Mouse (Mus musculus) kidney, postnatal 4 days (tissue): ENCODE results near the gene Erg.
A peak's percentile ranks its signal among the peaks of the same experiment; 100 is the strongest.

Source experiments
- DNase-seq, 2 experiments: peaks; one replicate each; pipeline ENCODE4 v3.0.0; 2021; ENCODE audit warnings: mixed read lengths in 2 of 2

Erg gene

GRCm38 (mm10) chr16:95584751-95585528, 1.5 kb downstream of the Erg start:
- DNase-seq: no peak

- no peak for DNase-seq
These were observed 7.1 kb downstream of the Erg start for GRCm38 (mm10) chr16:95579289-95579688.

- DNase-seq: peak; percentile 13 to 36
These were observed 13.2 kb downstream of the Erg start for GRCm38 (mm10) chr16:95573163-95573562.

- DNase-seq: peak; percentile 68 to 69
These were observed 15.8 kb downstream of the Erg start for GRCm38 (mm10) chr16:95570616-95571015.

GRCm38 (mm10) chr16:95556834-95557233, 29.6 kb downstream of the Erg start:
- no peak for DNase-seq

- no peak for DNase-seq
These were observed 33.3 kb downstream of the Erg start for GRCm38 (mm10) chr16:95553136-95553535.

- DNase-seq: no peak
These were observed 33.9 kb downstream of the Erg start for GRCm38 (mm10) chr16:95552495-95552894.

- no peak for DNase-seq
These were observed 35.9 kb downstream of the Erg start for GRCm38 (mm10) chr16:95550496-95550895.

GRCm38 (mm10) chr16:95544753-95545152, 41.6 kb downstream of the Erg start:
- DNase-seq: no peak

GRCm38 (mm10) chr16:95543471-95543870, 42.9 kb downstream of the Erg start:
- DNase-seq: no peak

- DNase-seq: no peak
These were observed 51.2 kb downstream of the Erg start for GRCm38 (mm10) chr16:95535151-95535550.

GRCm38 (mm10) chr16:95532387-95533077, 53.9 kb downstream of the Erg start:
- DNase-seq: no peak

- no peak for DNase-seq
These were observed 58.8 kb downstream of the Erg start for GRCm38 (mm10) chr16:95527561-95527960.

- DNase-seq: no peak
These were observed 66.9 kb downstream of the Erg start for GRCm38 (mm10) chr16:95519520-95519919.

- no peak for DNase-seq
These were observed 80.3 kb downstream of the Erg start for GRCm38 (mm10) chr16:95506051-95506450.

- no peak for DNase-seq
These were observed 89.7 kb downstream of the Erg start for GRCm38 (mm10) chr16:95496582-95497300.

- DNase-seq: peak; percentile 19 to 29
These were observed 92.3 kb downstream of the Erg start for GRCm38 (mm10) chr16:95494108-95494507.

- DNase-seq: no peak
These were observed 93.1 kb downstream of the Erg start for GRCm38 (mm10) chr16:95493336-95493735.

GRCm38 (mm10) chr16:95492146-95492545, 94.2 kb downstream of the Erg start:
- DNase-seq: no peak

GRCm38 (mm10) chr16:95490386-95490785, 96.0 kb downstream of the Erg start:
- no peak for DNase-seq

- DNase-seq: no peak
These were observed 98.6 kb downstream of the Erg start for GRCm38 (mm10) chr16:95487606-95488351.

GRCm38 (mm10) chr16:95481176-95481575, 105.2 kb downstream of the Erg start:
- DNase-seq: no peak

GRCm38 (mm10) chr16:95478558-95478957, 107.8 kb downstream of the Erg start:
- no peak for DNase-seq
